Mouse (Mus musculus): ENCODE results near the gene Anapc16. TPM values are rescaled to one million over a fixed set of nuclear protein-coding genes. Genes with fewer than 3 reads are reported as not detected.

Gene Anapc16
- polyA plus RNA-seq, 1 experiment from 2014 or later: 122 TPM

DNA sequence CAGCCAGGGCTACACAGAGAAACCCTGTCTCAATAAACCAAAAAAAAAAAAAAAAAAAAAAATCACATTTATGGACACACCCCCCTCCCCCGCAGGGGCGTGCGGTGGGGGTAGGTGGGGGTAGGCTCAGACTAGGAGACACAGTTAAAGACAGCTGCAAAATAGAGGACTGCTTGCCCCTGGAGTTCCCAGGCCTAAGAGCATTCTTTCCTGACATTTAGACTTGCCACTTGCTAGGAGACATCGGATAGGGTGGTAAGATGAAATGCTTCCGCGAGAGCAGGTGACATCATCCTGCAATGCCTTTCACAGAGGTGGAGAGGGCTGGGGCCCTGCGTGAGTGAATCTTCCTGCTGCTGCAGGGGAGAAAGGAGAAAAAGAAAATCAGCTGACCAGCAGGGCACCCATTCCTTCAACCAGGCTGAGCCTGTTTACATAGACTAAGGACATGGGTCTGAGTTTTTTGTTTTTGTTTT is 49.3 kb downstream of the Anapc16 start:
- H3K4me3 ChIP-seq: no peak overlapping the region
- H3K27ac ChIP-seq: peak overlapping the region; percentile 97
- no peak overlapping the region for H3K4me2 ChIP-seq
- H3K36me3 ChIP-seq (ENCODE audit: poor library complexity, severe bottlenecking): no peaks in the 10 kb centered on the region
- no peak for ATAC-seq
- H3K4me1 ChIP-seq: peaks cover 53% of the 10 kb centered on the region
- no peak overlapping the region for H3K9ac ChIP-seq
- H3K27me3 ChIP-seq: no peaks in the 10 kb centered on the region
- no peaks in the 10 kb centered on the region for H3K9me3 ChIP-seq (replicated peaks)
- 39% methylated on average over 7 of the region's 7 CpGs for WGBS

DNA sequence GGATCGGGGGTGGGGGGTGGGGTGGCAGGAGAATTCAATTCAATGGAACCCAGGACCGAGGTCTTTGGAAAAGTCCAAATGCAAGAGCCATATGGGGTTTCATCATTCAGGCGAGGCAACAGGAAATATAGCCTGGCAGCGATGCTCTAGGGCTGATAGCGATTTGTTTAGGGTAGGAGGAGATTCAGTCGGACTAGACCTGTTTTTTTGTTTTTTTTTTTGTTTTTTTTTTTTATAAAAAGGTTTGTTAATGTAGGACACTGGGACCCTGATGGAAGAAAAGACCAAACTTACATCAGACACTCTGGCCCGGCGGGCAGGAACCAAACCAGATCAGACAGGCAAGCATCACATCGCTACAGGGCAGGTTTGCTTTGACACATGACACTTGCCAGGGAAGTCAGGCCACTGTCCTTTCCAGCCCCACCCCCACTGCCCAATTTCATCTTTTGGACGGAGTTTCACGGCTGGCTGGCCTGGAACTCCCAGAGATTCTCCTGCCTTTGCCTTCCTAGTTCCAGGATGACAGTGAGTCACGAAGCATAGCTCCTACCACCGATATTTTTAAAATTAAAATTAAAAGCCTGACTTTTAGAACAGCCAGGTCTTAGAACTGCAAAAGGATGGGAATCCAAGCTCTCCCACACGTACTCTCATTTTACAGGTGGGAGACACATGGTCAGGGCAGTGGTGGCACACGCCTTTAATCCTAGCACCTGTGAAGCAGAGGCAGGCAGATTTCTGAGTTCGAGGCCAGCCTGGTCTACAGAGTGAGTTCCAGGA is 50.0 kb downstream of the Anapc16 start:
- Histone ChIP-seq H3K36me3 (ENCODE audit: poor library complexity, severe bottlenecking) (no peaks in the 10 kb centered on the region), H3K4me3 (peak overlapping the region; percentile 91), H3K9ac (peak overlapping the region; percentile 77), H3K27me3 (no peaks in the 10 kb centered on the region), H3K27ac (peak overlapping the region; percentile 97), H3K4me2 (peak overlapping the region; percentile 78), H3K4me1 (peaks cover 50% of the 10 kb centered on the region), H3K9me3 (replicated peaks) (no peaks in the 10 kb centered on the region)
- no peak for ATAC-seq
- WGBS: 21% methylated on average over 16 of the region's 16 CpGs

DNA sequence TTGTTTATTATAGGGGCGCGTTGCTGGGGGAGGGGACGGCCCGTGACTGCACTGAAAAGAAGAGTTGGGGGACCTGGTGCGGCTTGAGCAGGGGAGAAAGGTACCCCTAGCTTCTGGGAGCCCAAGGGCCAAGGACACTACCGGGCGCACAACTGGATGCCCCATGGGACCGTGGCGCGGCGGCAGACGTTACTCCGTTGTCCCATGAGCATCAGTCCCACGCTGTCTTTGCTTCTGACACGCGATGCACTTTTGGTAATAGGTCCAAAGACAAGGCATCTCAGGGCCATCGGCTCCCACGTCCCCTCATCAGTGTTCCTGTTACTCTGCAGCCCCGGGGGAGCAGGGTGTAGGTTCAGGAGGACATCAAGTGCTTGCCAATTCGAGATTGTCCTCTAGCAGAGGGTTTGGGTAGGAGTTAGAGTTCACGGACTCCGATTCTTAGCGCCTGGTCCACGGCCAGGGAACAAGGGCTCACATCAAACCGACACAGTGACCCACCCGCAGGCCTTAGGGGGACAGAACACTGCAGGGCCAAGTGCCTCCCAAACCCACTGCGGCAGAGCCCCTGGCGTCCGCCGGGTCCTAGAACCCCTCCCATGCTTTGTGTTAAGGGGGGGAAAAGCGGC is 50.7 kb downstream of the Anapc16 start:
- peak overlapping the region; percentile 91 for H3K4me3 ChIP-seq
- peak overlapping the region; percentile 97 for H3K27ac ChIP-seq
- no peaks in the 10 kb centered on the region for H3K36me3 ChIP-seq (ENCODE audit: poor library complexity, severe bottlenecking)
- no peaks in the 10 kb centered on the region for H3K27me3 ChIP-seq
- peak; percentile 42 for ATAC-seq
- H3K9me3 ChIP-seq (replicated peaks): no peaks in the 10 kb centered on the region
- peaks cover 43% of the 10 kb centered on the region for H3K4me1 ChIP-seq
- H3K4me2 ChIP-seq: peak overlapping the region; percentile 78
- under 1% methylated on average over 31 of the region's 31 CpGs for WGBS
- peak overlapping the region; percentile 77 for H3K9ac ChIP-seq

DNA sequence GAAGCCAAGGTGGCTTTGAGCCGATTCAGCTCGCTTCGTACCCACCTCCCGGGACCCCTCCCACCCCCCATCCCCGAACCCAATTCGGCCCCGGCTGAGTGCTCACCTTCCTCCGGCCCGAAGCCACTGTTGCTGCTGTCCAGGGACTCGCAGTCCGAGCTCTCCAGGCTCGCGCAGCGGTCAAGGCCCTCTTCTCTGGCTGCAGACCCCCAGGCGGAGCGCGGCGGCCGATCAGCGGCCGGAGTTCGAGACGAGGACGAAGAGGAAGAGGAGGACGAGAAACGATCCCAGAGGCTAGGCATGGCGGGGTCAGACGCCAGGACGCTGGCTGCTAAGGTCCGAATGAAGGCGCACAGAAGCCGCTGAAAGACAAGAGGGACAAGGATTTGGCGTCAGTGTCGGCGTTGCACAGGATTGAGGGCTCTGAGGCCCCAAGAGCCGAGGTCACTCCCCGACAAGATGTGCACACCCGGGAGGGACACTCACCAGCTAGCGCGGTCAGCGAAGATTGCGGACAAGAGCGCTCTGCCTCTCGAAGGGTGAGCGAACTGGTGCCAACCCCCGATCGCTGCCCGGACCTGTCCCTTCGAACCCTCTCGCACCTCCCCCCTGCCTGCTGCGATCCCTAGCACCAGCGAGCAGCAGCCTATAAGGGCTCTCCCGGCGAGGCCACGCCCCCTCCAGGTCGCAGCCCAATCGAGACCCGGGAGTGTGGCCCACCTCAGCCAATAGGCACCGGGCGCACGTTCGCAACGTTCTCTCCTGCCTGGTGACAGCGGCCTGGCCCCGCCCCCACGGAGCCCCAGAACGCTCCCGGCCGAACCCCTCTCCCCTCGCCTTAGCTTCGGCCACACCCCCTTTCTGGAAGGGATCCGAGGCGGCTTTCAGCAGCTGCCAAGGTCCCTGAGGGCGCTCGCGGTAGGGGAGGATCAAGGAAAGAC is 51.5 kb downstream of the Anapc16 start, which contains the start of gene Ddit4:
TSS of gene Ddit4 (minus strand) at position 624 of the 941 bp plus-strand sequence.
- H3K4me1 ChIP-seq: peaks cover 35% of the 10 kb centered on the region
- WGBS: under 1% methylated on average over 76 of the region's 76 CpGs
- H3K9me3 ChIP-seq (replicated peaks): no peaks in the 10 kb centered on the region
- no peaks in the 10 kb centered on the region for H3K36me3 ChIP-seq (ENCODE audit: poor library complexity, severe bottlenecking)
- peak within 1 kb of the TSS; percentile 78 for H3K4me2 ChIP-seq
- ATAC-seq: peak; percentile 97
- H3K27me3 ChIP-seq: no peaks in the 10 kb centered on the region
- H3K9ac ChIP-seq: peak within 1 kb of the TSS; percentile 99
- peak within 1 kb of the TSS; percentile 97 for H3K27ac ChIP-seq
- H3K4me3 ChIP-seq: peak within 1 kb of the TSS; percentile 91

DNA sequence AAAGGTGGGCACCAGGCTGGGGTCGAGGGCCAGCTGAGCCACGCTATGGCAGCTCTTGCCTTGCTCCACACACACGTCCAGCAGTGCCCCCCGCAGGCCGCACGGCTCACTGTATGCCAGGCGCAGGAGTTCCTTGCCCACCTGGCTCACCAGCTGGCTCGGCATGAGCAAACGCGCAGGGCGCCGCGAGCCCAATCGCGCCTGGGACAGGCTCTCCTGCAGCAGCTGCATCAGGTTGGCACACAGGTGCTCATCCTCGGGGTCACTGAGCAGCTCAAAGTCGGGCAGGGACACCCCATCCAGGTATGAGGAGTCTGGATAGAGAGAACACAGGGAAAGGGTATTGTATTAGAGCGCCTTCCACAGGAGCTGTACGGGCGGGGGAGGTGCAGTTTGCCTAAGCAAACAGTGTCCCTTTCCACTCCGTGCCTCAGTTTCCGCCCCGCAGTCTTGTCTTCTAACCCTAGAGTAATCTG is 52.2 kb downstream of the Anapc16 start:
- WGBS: under 1% methylated on average over 23 of the region's 23 CpGs

DNA sequence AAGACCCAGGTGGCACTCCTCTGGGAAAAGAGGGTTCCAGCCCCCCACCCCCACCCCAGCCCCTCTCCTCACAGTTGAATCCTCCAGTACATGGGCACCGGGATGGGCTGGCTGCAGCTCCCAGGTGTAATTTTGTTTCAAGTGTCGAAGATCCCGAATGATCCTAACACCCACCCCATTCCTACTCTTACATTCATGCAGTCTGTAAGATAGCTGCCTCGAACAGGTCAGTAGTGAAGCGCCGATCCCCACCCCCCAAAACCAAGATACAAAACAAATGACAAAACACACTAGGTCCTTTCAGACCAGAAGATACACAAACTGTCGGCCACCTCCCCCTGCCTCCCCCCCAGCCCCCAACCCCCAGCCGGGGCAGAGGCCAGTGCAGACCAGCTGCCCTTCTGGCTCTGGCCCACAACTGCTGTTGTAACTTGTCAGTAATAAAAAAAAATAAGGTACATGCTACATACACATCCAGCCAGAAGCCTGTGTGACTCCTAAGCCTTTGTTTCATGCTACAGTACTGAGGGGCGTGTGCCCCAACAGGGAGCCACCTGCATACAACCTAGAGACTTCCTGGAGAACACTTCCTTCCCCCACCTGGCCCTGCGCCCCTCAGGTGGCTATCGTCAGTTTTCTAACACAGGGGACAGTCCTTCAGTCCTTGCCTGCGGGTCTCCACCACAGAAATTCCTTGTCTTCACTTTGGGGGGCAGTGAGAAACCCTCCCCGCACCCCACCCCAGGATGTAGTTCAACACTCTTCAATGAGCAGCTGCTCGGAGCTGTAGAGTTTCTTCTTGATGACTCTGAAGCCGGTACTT is 52.9 kb downstream of the Anapc16 start:
- H3K27ac ChIP-seq: peak overlapping the region; percentile 87
- 45% methylated on average over 15 of the region's 15 CpGs for WGBS
- no peaks in the 10 kb centered on the region for H3K36me3 ChIP-seq (ENCODE audit: poor library complexity, severe bottlenecking)
- peaks cover 35% of the 10 kb centered on the region for H3K4me1 ChIP-seq
- no peaks in the 10 kb centered on the region for H3K9me3 ChIP-seq (replicated peaks)
- peak overlapping the region; percentile 78 for H3K4me2 ChIP-seq
- H3K4me3 ChIP-seq: peak overlapping the region; percentile 91
- H3K27me3 ChIP-seq: no peaks in the 10 kb centered on the region
- peak overlapping the region; percentile 99 for H3K9ac ChIP-seq
- ATAC-seq: no peak

More for the DNA sequence above, 52.2 kb downstream of the Anapc16 start:
- Histone ChIP-seq H3K4me2 (peak overlapping the region; percentile 78), H3K9ac (peak overlapping the region; percentile 99), H3K27me3 (no peaks in the 10 kb centered on the region), H3K9me3 (replicated peaks) (no peaks in the 10 kb centered on the region), H3K4me3 (peak overlapping the region; percentile 91), H3K27ac (peak overlapping the region; percentile 87), H3K36me3 (ENCODE audit: poor library complexity, severe bottlenecking) (no peaks in the 10 kb centered on the region), H3K4me1 (peaks cover 35% of the 10 kb centered on the region)
- peak; percentile 39 for ATAC-seq

DNA sequence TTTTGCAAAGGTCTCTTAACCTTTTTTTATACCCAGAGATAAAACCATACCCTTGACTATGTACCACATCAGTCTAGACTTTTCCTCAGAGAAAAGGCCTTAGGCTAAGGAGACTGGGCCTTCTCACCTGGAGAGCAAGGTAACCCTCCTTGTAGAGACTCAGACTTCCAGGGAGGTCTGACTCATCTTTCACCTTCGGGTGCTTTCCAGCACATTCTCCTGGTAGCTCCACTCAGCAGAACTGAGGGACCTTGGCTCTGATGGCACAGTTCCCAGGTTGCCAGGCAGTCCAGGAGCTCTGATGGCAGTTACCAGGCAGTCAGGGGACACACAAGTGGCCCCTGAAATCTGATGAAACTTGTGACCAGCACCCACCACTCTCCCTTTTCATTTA is 53.7 kb downstream of the Anapc16 start:
- H3K4me2 ChIP-seq: peak overlapping the region; percentile 78
- H3K4me3 ChIP-seq: peak overlapping the region; percentile 91
- H3K27ac ChIP-seq: peak overlapping the region; percentile 41
- H3K4me1 ChIP-seq: peaks cover 35% of the 10 kb centered on the region
- 88% methylated on average over 1 of the region's 1 CpGs for WGBS
- no peak for ATAC-seq
- 0 out of 2 replicates have a peak overlapping the region, but pooled peaks have one; percentile 22 for H3K9ac ChIP-seq
- no peaks in the 10 kb centered on the region for H3K27me3 ChIP-seq
- H3K36me3 ChIP-seq (ENCODE audit: poor library complexity, severe bottlenecking): no peaks in the 10 kb centered on the region
- H3K9me3 ChIP-seq (replicated peaks): no peaks in the 10 kb centered on the region

DNA sequence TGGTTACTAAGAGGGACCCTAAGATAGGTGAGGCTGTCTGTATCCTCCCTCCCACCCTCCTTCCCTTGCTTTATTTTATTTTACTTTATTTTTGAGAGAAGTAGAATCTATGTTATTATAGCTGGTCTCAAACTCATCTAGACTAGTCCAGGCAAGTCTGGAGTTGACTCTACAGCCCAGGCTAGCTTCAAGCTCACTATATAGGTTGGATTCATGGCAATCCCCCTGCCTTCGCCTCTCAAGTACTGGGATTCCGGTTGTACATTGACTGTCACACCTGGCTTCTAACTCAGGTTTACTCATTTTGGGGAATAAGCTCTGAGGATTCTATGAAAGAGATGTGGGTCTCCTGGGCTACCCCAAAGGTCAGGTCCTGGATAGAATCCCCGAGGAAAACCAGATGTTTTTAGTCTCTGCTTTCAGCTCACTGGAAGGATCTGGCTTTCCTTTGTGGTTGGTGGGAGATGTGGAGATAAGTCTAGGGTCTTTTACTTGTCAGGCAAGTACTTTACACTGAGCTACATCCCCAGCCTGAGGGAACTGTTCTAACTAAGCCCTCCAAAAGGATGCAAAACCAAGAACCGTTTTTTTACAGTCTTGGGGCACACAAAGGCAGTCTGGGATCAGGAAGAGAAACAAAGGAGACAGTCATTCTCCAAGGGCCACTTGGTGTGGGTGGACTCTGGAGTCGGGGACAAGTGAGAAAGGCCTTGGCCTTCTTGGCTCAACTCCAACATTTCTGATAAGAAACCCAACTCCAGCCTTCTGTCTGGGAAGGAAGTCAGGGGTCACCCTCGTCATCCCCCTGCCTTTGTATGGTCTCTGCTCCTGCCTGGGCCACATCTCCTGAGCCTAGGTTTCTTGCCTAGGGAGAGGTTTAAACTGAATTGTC is 54.3 kb downstream of the Anapc16 start:
- Histone ChIP-seq H3K9ac (0 out of 2 replicates have a peak overlapping the region, but pooled peaks have one; percentile 22), H3K36me3 (ENCODE audit: poor library complexity, severe bottlenecking) (no peaks in the 10 kb centered on the region), H3K4me1 (peaks cover 38% of the 10 kb centered on the region), H3K27me3 (no peaks in the 10 kb centered on the region), H3K4me2 (peak overlapping the region; percentile 78), H3K9me3 (replicated peaks) (no peaks in the 10 kb centered on the region), H3K27ac (peak overlapping the region; percentile 41), H3K4me3 (peak overlapping the region; percentile 91; the same call in 1 of the 2 replicates)
- ATAC-seq: no peak
- 52% methylated on average over 6 of the region's 6 CpGs for WGBS

DNA sequence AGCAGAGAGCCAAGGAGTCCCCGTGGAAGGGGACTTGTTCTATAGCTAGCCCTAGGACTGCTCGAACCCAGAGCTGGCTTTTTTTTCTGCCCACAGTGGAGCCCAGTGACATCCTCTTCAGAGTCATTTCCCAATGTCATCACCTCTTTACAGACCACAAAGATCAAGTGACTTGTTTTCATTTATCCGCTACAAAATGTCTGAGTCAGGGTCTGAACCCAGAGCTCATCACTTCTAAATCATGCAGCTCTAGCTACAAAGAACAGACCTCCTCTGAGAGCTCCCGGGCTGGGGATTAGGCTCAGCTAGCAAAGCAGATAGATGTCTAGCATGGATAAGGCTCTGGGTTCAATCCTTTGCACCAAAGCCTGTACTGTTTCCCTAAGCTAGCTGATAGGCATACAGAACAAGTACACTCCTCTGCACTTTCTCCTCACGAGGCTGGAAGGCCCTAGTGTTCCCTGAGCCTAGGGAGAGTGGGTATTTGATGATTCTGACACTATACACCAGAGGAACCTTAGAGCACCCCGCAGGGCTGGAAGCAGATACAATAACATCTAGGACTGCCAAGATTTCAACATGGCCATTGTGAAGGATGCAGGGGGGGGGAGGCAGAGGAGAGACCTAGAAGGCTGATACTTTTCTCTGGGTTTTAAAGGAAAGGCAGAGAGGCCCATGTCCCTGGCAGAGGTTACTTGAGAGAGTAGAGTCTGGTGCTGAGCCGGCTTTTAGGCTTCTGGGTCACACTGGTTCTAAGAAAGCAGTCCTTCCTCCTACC is 55.5 kb downstream of the Anapc16 start:
- no peaks in the 10 kb centered on the region for H3K36me3 ChIP-seq (ENCODE audit: poor library complexity, severe bottlenecking)
- no peaks in the 10 kb centered on the region for H3K27me3 ChIP-seq
- ATAC-seq: no peak
- WGBS: 65% methylated on average over 7 of the region's 7 CpGs
- H3K4me3 ChIP-seq: no peak overlapping the region
- H3K27ac ChIP-seq: peak overlapping the region; percentile 41
- H3K4me2 ChIP-seq: no peak overlapping the region
- no peaks in the 10 kb centered on the region for H3K9me3 ChIP-seq (replicated peaks)
- H3K4me1 ChIP-seq: peaks cover 41% of the 10 kb centered on the region
- H3K9ac ChIP-seq: no peak overlapping the region

DNA sequence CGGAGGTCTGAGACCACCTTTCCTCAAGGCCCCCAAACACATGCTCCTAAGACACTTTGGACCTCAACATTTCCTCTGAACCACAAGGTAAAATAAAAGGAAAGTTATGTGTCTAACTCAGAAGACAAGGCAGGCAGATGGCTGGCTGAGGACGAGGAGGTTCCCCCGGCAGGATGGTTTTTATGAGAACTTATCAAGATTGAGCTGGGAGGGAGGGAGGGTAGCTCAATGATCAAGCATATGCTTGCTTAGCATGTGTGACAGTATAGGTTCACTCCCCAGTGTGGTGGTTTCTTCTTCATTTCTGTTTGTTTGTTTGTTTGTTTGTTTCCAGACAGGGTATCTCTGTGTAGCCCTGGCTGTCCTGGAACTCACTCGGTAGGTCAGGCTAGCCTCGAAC is 56.6 kb downstream of the Anapc16 start:
- WGBS: 93% methylated on average over 5 of the region's 5 CpGs
- H3K9ac ChIP-seq: no peak overlapping the region

More for the DNA sequence above, 56.6 kb downstream of the Anapc16 start:
- Histone ChIP-seq H3K9me3 (replicated peaks) (no peaks in the 10 kb centered on the region), H3K27ac (no peak overlapping the region), H3K4me1 (peaks cover 47% of the 10 kb centered on the region), H3K27me3 (no peaks in the 10 kb centered on the region), H3K36me3 (ENCODE audit: poor library complexity, severe bottlenecking) (no peaks in the 10 kb centered on the region), H3K4me3 (no peak overlapping the region), H3K4me2 (no peak overlapping the region)
- ATAC-seq: no peak

Measured in forebrain, embryonic 13.5 days (tissue).